19 mouse cellular contexts compared by ENCODE assay signal in the genomic region with DNA sequence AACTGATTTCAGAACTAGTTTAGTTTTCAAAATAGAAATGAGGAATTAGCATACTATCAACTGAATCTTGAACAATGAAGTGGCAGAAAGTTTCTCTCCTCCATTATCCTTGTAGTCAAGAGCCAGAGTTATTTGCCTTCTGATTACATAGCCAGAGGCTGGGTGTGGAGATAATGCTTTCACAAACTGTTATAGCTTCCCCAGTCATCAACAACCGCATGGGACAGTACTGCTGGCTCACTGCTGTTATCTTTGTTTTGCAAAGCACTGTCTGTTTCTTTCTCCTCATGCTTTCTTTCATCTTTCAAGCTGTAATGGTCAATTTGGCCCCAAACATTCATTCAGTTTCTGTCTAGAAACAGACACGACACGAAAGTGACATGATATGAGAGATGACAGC.
"Had no signal": no experiment of that assay in that cellular context is flagged by ENCODE, and none has a peak within 500 bp of the region (broad histone marks: within the 10 kb centered on the region; RNA-seq: fewer than 3 reads in every experiment).

No protein-coding gene starts in this region.

- H3K4me1 ChIP-seq: lung, embryonic 15.5 days; megakaryocyte, embryonic 14.5 days; midbrain, embryonic 13.5 days; midbrain, embryonic 15.5 days; neural tube, embryonic 13.5 days; neural tube, embryonic 15.5 days had no signal

- ATAC-seq: lung, postnatal 0 days; midbrain, embryonic 13.5 days; midbrain, embryonic 15.5 days had no signal

- DNase-seq: lung, postnatal 14 days; lung, postnatal 36 days; retina, postnatal 1 day; right cerebral cortex, adult 18-20 months; right cerebral cortex, postnatal 25 days; right cerebral cortex, postnatal 4 days; spleen, adult 18-20 months; thymus, adult 18-20 months; thymus, postnatal 14 days; thymus, postnatal 36 days had no signal

- H3K27ac ChIP-seq: lung, embryonic 15.5 days; macrophage; midbrain, embryonic 13.5 days; midbrain, embryonic 15.5 days; neural tube, embryonic 13.5 days; neural tube, embryonic 15.5 days had no signal

- H3K27me3 ChIP-seq: lung, embryonic 15.5 days; megakaryocyte, embryonic 14.5 days; midbrain, embryonic 13.5 days; midbrain, embryonic 15.5 days; neural tube, embryonic 13.5 days; neural tube, embryonic 15.5 days had no signal

- H3K4me2 ChIP-seq: lung, embryonic 15.5 days; midbrain, embryonic 11.5 days; midbrain, embryonic 13.5 days; midbrain, embryonic 15.5 days; neural tube, embryonic 13.5 days; neural tube, embryonic 15.5 days had no signal

- H3K36me3 ChIP-seq: lung, embryonic 15.5 days; midbrain, embryonic 13.5 days; midbrain, embryonic 15.5 days; neural tube, embryonic 13.5 days; neural tube, embryonic 15.5 days had no signal

- H3K9ac ChIP-seq: lung, embryonic 15.5 days; midbrain, embryonic 13.5 days; midbrain, embryonic 15.5 days; neural tube, embryonic 13.5 days; neural tube, embryonic 15.5 days had no signal

- H3K4me3 ChIP-seq: lung, embryonic 15.5 days; megakaryocyte, embryonic 14.5 days; midbrain, embryonic 13.5 days; midbrain, embryonic 15.5 days; neural tube, embryonic 13.5 days; neural tube, embryonic 15.5 days had no signal

- H3K9me3 ChIP-seq: lung, embryonic 15.5 days; midbrain, embryonic 13.5 days; midbrain, embryonic 15.5 days; neural tube, embryonic 13.5 days; neural tube, embryonic 15.5 days had no signal
